8 mouse cellular contexts compared by ENCODE assay signal in the genomic region with DNA sequence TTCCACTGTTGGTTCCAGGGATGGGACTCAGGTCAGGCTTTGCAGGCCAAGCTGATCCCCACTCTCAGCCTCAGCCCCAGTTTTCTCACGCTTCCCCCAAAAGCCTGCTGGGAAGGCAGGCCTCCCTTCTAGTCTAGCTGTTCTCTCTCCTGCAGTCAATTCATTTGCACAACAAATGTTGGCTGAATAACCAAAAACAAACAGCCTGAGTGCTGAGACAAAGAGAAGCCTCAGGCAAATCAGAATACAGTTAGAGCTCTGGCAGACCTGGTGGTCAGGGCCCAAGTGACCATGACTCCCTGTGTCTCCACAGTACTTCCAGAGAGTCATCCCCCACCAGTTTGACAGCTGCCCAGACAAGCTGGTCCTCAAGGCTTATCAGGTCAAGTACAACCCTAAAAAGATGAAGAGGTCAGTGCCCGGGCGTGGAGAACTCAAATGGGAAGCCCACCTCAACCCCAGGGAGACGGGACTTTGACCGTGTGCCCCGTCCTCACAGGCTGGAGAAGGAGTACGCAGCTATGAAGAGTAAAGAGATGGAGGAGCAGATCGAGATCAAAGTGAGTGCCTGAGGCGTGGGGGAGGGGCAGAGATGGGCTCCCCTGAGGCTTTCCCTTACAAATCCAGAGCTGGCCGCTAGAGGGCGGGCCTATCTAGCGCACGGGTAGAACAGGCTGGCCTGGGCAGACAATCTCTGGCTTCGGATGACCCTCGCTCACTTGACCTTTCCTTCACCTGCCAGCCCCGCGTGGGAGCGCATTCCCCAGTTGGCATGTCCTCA. TPM values are rescaled to one million over a fixed set of nuclear protein-coding genes. Genes with fewer than 3 reads are reported as not detected.
DNase-seq lines count a peak whose midpoint lies in the region; ATAC-seq and TF ChIP-seq lines count a peak whose summit lies in the region.

No protein-coding gene starts in this region.

- H3K36me3 ChIP-seq in heart, embryonic 13.5 days: peaks cover 25% of the 10 kb centered on the region
- H3K36me3 ChIP-seq in kidney, embryonic 16.5 days (ENCODE audit: insufficient read depth, low read length): 0 out of 2 replicates have a peak, but pooled peaks cover 8% of the 10 kb centered on the region
- H3K36me3 ChIP-seq in liver, adult 2 months (ENCODE audit: control insufficient read depth, insufficient read depth, low read length): no peaks in the 10 kb centered on the region

- peak; percentile 93 for TF ChIP-seq CTCF in brain, embryonic 14.5 days (IDR thresholded peaks at IDR 0.05; ENCODE audit: borderline replicate concordance, extremely low read depth, insufficient read depth, insufficient read length)
- peak; percentile 97 for TF ChIP-seq CTCF in liver, adult 2 months (IDR thresholded peaks at IDR 0.05; ENCODE audit: low read depth, low read length)

- peak overlapping the region; percentile 41 for H3K4me2 ChIP-seq in heart, embryonic 13.5 days
- H3K4me2 ChIP-seq in kidney, embryonic 16.5 days (replicated peaks; ENCODE audit: low read depth, low read length): peak overlapping the region; percentile 14

- WGBS in heart, embryonic 13.5 days: 8% methylated on average over 18 of the region's 18 CpGs
- 9% methylated on average over 18 of the region's 18 CpGs for WGBS in kidney, embryonic 16.5 days
- 17% methylated on average over 18 of the region's 18 CpGs for WGBS in liver, adult 2 months

- no peak overlapping the region for H3K4me3 ChIP-seq in heart, embryonic 13.5 days
- no peak overlapping the region for H3K4me3 ChIP-seq in kidney, embryonic 16.5 days (ENCODE audit: low read length)
- H3K4me3 ChIP-seq in liver, adult 2 months (ENCODE audit: insufficient read depth, low read depth, low read length): no peak overlapping the region

- no peak for TF ChIP-seq POLR2A in brain, embryonic 14.5 days (IDR thresholded peaks at IDR 0.05; ENCODE audit: borderline replicate concordance, extremely low read depth, insufficient read depth, insufficient read length, poor library complexity, severe bottlenecking)
- no peak for TF ChIP-seq POLR2A in liver, adult 2 months (IDR thresholded peaks at IDR 0.05; ENCODE audit: extremely low read depth, insufficient read depth, low read length)

- peaks cover 11% of the 10 kb centered on the region; the same call in 1 of the 2 replicates for H3K4me1 ChIP-seq in heart, embryonic 13.5 days
- H3K4me1 ChIP-seq in kidney, embryonic 16.5 days (ENCODE audit: insufficient read depth, low read length): no peaks in the 10 kb centered on the region
- H3K4me1 ChIP-seq in liver, adult 2 months (ENCODE audit: control insufficient read depth, insufficient read depth, low read length): peaks cover 1% of the 10 kb centered on the region; the same call in 1 of the 2 replicates

- ATAC-seq in erythroid progenitor cell, adult 5-6 weeks (replicated peaks; ENCODE audit: low FRiP score, poor library complexity, severe bottlenecking): peak; percentile 48; the same call in 1 of the 2 replicates
- ATAC-seq in heart, embryonic 13.5 days (ENCODE audit: extremely low read depth, insufficient number of reproducible peaks, low FRiP score, low TSS enrichment): 0 out of 2 replicates have a peak, but pooled peaks have one; percentile 39
- ATAC-seq in kidney, embryonic 16.5 days (ENCODE audit: low FRiP score, low TSS enrichment): peak; percentile 84
- peak; percentile 79 for ATAC-seq in monocyte, adult 5-6 weeks (replicated peaks; ENCODE audit: insufficient number of reproducible peaks, low FRiP score, low TSS enrichment, poor library complexity, severe bottlenecking)

- peak; percentile 76 for DNase-seq in CD4-positive helper T cell, adult 2 months (ENCODE audit: low read depth, low spot score)
- peak; percentile 90 for DNase-seq in brain, embryonic 14.5 days (ENCODE audit: low read depth)
- peak; percentile 75 for DNase-seq in liver, adult 2 months (ENCODE audit: extremely low read depth, low read depth, low spot score)
- peak; percentile 59 to 82 for DNase-seq in spleen, postnatal 14 days (ENCODE audit: low spot score in 2 of 2)

- no peaks in the 10 kb centered on the region for H3K79me2 ChIP-seq in liver, adult 2 months (ENCODE audit: control insufficient read depth, insufficient read depth, low read length)

- H3K9ac ChIP-seq in heart, embryonic 13.5 days: peak overlapping the region; percentile 48
- H3K9ac ChIP-seq in kidney, embryonic 16.5 days (replicated peaks; ENCODE audit: low read length): no peak overlapping the region
- H3K9ac ChIP-seq in liver, adult 2 months (ENCODE audit: low read depth, low read length): no peak overlapping the region

- no peaks in the 10 kb centered on the region; the same call in 1 of the 2 replicates for H3K27me3 ChIP-seq in heart, embryonic 13.5 days (replicated peaks)
- H3K27me3 ChIP-seq in kidney, embryonic 16.5 days (ENCODE audit: insufficient read depth, low read length): no peaks in the 10 kb centered on the region
- H3K27me3 ChIP-seq in liver, adult 2 months (ENCODE audit: control insufficient read depth, insufficient read depth, low read length): no peaks in the 10 kb centered on the region

- H3K27ac ChIP-seq in heart, embryonic 13.5 days (replicated peaks): no peak overlapping the region
- no peak overlapping the region for H3K27ac ChIP-seq in kidney, embryonic 16.5 days (ENCODE audit: low read length)
- H3K27ac ChIP-seq in liver, adult 2 months (replicated peaks; ENCODE audit: insufficient read depth, low read depth, low read length): no peak overlapping the region

- no peaks in the 10 kb centered on the region for H3K9me3 ChIP-seq in heart, embryonic 13.5 days
- H3K9me3 ChIP-seq in kidney, embryonic 16.5 days (ENCODE audit: low read length): no peaks in the 10 kb centered on the region

RNA-seq across cellular contexts. Expression of a gene that starts 24.3 kb away (rescaled TPM):
- 32.7 and 82.9 TPM in 2 replicates for polyA plus RNA-seq in brain, embryonic 14.5 days (2012; rRNA removed)
- not detected in 2 replicates for total RNA-seq in erythroid progenitor cell, adult 5-6 weeks (2015; ENCODE audit: low replicate concordance)
- total RNA-seq in erythroid progenitor cell, adult 5-6 weeks (2017; ENCODE audit: low replicate concordance): not detected in 2 replicates
- polyA plus RNA-seq in heart, embryonic 13.5 days (2015; fragmentation: Nextera tagmentation; extraction: Ambion mirVana): 0.72 and 0.87 TPM in 2 replicates
- 4.7 TPM in 2 replicates for polyA plus RNA-seq in kidney, embryonic 16.5 days (2015; fragmentation: Nextera tagmentation; extraction: Ambion mirVana)
- 0.13 and 0.37 TPM in 2 replicates for total RNA-seq in liver, adult 2 months (2014; rRNA removed)
- polyA plus RNA-seq in liver, adult 2 months (2012; rRNA removed): 0.24 and 0.34 TPM in 2 replicates
- 0.19 TPM in 1 of 3 replicates, not detected in the others for total RNA-seq in monocyte, adult 5-6 weeks (2017)

RNA-seq across cellular contexts. Expression of a gene that starts 26.6 kb away (rescaled TPM):
- polyA plus RNA-seq in brain, embryonic 14.5 days (2012; rRNA removed): 80.8 and 107 TPM in 2 replicates
- total RNA-seq in erythroid progenitor cell, adult 5-6 weeks (2015; ENCODE audit: low replicate concordance): 2.9 and 6.1 TPM in 2 replicates
- total RNA-seq in erythroid progenitor cell, adult 5-6 weeks (2017; ENCODE audit: low replicate concordance): 2.2 and 13.6 TPM in 2 replicates
- polyA plus RNA-seq in heart, embryonic 13.5 days (2015; fragmentation: Nextera tagmentation; extraction: Ambion mirVana): 14.3 and 15.3 TPM in 2 replicates
- polyA plus RNA-seq in kidney, embryonic 16.5 days (2015; fragmentation: Nextera tagmentation; extraction: Ambion mirVana): 27.6 and 30.3 TPM in 2 replicates
- total RNA-seq in liver, adult 2 months (2014; rRNA removed): 3.2 TPM in 2 replicates
- polyA plus RNA-seq in liver, adult 2 months (2012; rRNA removed): 5.3 and 8.0 TPM in 2 replicates
- 3.0 to 14.6 TPM (median 7.6 TPM) in 3 replicates for total RNA-seq in monocyte, adult 5-6 weeks (2017)

RNA-seq across cellular contexts. Expression of a gene that starts 33.6 kb away (rescaled TPM):
- polyA plus RNA-seq in brain, embryonic 14.5 days (2012; rRNA removed): not detected in 2 replicates
- total RNA-seq in erythroid progenitor cell, adult 5-6 weeks (2015; ENCODE audit: low replicate concordance): not detected in 2 replicates
- total RNA-seq in erythroid progenitor cell, adult 5-6 weeks (2017; ENCODE audit: low replicate concordance): 0.76 TPM in 1 of 2 replicates, not detected in the other
- 0.06 TPM in 1 of 2 replicates, not detected in the other for polyA plus RNA-seq in heart, embryonic 13.5 days (2015; fragmentation: Nextera tagmentation; extraction: Ambion mirVana)
- 1.4 and 1.6 TPM in 2 replicates for polyA plus RNA-seq in kidney, embryonic 16.5 days (2015; fragmentation: Nextera tagmentation; extraction: Ambion mirVana)
- total RNA-seq in liver, adult 2 months (2014; rRNA removed): 0.13 and 0.18 TPM in 2 replicates
- 0.06 and 0.24 TPM in 2 replicates for polyA plus RNA-seq in liver, adult 2 months (2012; rRNA removed)
- total RNA-seq in monocyte, adult 5-6 weeks (2017): 0.11 to 0.19 TPM in 2 of 3 replicates, not detected in the other

RNA-seq across cellular contexts. Expression of a gene that starts 45.5 kb away (rescaled TPM):
- 58.7 and 63.5 TPM in 2 replicates for polyA plus RNA-seq in brain, embryonic 14.5 days (2012; rRNA removed)
- total RNA-seq in erythroid progenitor cell, adult 5-6 weeks (2015; ENCODE audit: low replicate concordance): 25.2 and 25.6 TPM in 2 replicates
- total RNA-seq in erythroid progenitor cell, adult 5-6 weeks (2017; ENCODE audit: low replicate concordance): 16.9 and 20.3 TPM in 2 replicates
- polyA plus RNA-seq in heart, embryonic 13.5 days (2015; fragmentation: Nextera tagmentation; extraction: Ambion mirVana): 18.8 and 22.8 TPM in 2 replicates
- 30.6 and 33.6 TPM in 2 replicates for polyA plus RNA-seq in kidney, embryonic 16.5 days (2015; fragmentation: Nextera tagmentation; extraction: Ambion mirVana)
- total RNA-seq in liver, adult 2 months (2014; rRNA removed): 9.5 and 12.4 TPM in 2 replicates
- polyA plus RNA-seq in liver, adult 2 months (2012; rRNA removed): 23.3 and 26.1 TPM in 2 replicates
- 42.6 to 60.0 TPM (median 43.3 TPM) in 3 replicates for total RNA-seq in monocyte, adult 5-6 weeks (2017)

RNA-seq across cellular contexts. Expression of a gene that starts 45.7 kb away (rescaled TPM):
- 4.3 and 5.6 TPM in 2 replicates for polyA plus RNA-seq in brain, embryonic 14.5 days (2012; rRNA removed)
- total RNA-seq in erythroid progenitor cell, adult 5-6 weeks (2015; ENCODE audit: low replicate concordance): 2.5 TPM in 1 of 2 replicates, not detected in the other
- total RNA-seq in erythroid progenitor cell, adult 5-6 weeks (2017; ENCODE audit: low replicate concordance): not detected in 2 replicates
- 0.52 TPM in 1 of 2 replicates, not detected in the other for polyA plus RNA-seq in heart, embryonic 13.5 days (2015; fragmentation: Nextera tagmentation; extraction: Ambion mirVana)
- polyA plus RNA-seq in kidney, embryonic 16.5 days (2015; fragmentation: Nextera tagmentation; extraction: Ambion mirVana): 1.2 and 1.3 TPM in 2 replicates
- 0.07 TPM in 1 of 2 replicates, not detected in the other for total RNA-seq in liver, adult 2 months (2014; rRNA removed)
- polyA plus RNA-seq in liver, adult 2 months (2012; rRNA removed): 0.17 and 2.3 TPM in 2 replicates
- total RNA-seq in monocyte, adult 5-6 weeks (2017): not detected in 3 replicates
